Mouse (Mus musculus) heart, postnatal 36 days (tissue): ENCODE results near the gene Armc2. TPM values are rescaled to one million over a fixed set of nuclear protein-coding genes. Genes with fewer than 3 reads are reported as not detected.

Experiments
- DNase-seq, 2 experiments: peaks; one replicate each; pipeline ENCODE4 v3.0.0; 2021 to 2022
- intact Hi-C: fragments of 180-260 bp; cut with DNase I; formaldehyde crosslinking; loops from one replicate; pipeline ENCODE4 v1.15.1; 2025
- total RNA-seq, 2 experiments: library from RNA; stranded (reverse); gene quantifications; 2 replicates each; pipeline ENCODE4 v1.2.3; 2021

Armc2 gene
- 10 to 100 TPM in 1 of 2 experiments, 1 to 10 TPM in 1; 9.9 to 11.8 TPM for total RNA-seq

DNA sequence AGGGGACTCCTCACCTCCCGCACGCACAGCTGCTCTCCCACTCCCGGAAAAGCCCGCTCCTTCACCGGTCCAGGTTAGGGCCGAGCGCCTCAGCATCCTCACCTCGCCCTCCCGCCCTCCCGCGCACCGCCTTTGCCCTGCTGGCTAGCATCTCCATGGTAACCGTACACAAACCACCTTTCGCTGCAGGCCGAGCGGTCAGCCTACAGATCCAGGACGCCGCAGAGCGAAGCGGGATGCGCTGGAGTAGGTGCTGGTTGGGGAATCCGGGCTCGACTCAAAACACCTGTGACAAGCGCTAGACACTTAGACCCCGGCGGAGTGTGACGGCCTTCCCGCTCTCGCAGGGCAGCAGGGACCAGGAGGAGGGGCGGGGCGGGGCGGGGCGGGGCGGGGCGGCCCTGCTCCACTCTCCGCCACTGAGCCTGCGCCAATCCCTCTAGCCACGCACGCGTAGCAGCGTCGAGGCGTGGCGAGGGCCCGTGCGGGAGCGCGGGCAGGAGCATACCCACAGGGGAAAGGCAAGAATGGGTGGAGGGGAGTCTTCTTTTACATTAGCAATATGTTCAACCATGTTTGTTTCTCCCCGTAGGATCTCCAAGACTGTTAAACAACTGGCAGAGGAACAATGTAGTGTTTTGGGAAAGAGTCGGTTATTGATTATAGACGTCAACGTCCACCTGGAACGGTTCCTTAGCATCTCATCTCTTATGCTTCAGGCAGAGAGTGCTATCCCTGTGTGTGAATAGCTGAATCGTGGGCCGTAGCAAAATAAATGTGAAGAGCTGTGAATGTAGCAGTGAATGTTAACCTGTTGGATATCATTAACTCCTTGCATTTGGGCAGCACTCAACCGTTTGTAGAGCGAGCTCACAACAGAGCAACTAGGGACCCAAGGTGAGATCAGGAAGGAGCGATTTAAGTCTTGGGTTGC lies at the start of gene Armc2:
Gene Armc2 (minus strand): TSS at position 427 of the 934 bp plus-strand sequence.
- DNase-seq = peak; percentile 66 to 73

DNA sequence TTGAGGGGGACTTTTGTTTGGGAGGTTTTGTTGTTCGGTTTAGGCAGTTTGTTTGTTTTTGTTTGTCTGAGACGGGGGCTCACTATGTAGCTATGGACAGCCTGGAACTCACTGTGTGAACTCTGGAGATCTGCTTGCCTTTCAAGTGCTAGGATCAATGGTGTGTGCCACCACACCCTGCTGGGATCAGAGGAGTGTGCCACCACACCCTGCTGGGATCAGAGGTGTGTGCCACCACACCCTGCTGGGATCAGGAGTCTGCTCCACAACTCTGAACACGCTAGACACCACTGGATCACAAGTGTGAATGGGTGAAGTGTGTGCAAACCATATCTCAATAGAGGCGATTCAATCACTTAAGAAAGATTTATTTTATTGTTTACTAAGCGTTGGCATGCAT lies 46.2 kb upstream of the Armc2 start:
- DNase-seq = no peak
- intact Hi-C loops = no loop called here

More for the DNA sequence above, at the start of gene Armc2:
- intact Hi-C loops = no loop called here

DNA sequence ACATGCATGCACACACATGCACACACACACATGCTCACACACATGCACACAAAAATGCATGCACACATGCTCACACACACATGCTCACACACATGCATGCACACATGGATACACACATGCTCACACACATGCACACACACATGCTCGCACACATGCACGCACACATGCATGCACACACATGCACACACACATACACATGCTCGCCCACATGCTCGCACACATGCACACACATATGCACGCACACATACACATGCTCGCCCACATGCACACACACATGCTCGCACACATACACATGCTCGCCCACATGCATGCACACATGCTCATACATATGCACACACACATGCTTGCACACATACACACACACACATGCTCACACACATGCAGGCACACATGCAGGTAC lies 41.3 kb upstream of the Armc2 start:
- intact Hi-C loops = no loop called here
- DNase-seq = no peak

DNA sequence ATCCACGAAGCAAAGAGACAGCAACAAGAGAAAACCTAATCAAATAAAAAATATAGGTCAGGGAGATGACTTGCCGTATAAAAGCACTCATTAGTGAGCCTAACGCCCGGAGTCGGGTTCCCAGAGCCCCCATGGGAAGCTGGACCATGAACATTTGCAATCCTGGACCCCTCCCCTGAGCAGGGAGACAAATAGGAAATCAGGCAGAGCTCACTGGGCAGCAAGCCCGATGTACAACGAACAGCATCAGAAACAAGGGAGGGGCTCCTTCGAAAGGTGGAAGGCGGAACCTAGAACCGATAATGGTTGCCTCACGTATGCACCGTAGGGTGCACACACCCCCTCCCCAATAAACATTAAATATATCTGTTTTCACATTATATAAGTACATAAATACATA lies 39.5 kb upstream of the Armc2 start:
- DNase-seq = no peak
- intact Hi-C loops = no loop called here

DNA sequence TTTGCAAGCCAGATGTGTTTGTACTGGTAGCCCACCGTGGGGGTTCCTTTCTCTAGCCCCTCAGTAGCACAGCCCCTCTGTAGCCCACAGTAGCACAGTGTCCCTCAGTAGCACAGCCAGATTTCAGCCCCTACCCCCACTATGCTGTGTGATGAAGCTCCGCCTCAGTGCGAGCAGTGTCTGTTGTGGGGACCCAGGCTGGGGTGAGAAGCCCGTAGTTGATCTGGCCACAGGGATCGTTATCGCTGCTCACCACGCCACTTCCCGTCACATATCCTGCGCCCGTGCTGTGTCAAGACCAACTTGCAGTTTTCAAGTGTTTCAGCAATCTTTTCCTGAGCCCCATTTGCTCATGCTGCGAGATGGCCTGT lies 39.0 kb upstream of the Armc2 start:
- intact Hi-C loops = no loop called here
- no peak for DNase-seq

DNA sequence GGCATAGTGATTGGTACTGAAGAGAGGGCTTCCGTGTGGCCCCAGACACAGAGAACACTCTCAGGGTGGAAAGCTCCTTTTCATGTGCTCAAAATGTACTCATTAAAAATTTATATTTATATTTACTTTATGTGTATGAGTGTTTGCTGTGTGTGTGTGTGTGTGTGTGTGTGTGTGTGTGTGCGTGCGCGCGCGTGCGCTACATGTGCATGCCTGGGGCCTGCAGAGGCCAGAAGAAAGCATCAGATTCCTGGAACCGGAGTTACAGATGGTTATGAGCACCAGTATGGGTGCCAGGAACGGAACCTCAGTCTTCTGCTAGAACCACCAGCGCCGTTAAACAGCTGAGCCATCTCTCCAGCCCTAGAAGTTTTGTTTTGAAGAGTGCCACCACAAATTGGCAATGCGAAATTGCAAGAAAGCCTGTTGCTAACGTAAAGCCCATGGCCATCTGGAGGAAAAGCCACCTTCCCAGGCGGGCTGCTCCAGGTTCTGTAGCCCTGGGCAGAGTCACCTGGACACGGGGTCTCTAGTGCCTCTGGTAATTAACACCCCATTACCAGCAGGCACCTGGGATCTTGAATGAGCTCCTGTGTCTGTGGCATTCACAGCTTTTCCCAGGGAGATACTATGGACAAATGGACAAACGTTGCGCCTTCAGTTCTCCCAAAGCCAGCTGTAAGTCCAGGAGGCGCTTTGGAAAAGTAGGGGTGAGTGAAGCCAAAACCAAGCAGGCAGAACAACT lies 38.4 kb upstream of the Armc2 start:
- intact Hi-C loops = no loop called here
- no peak for DNase-seq

DNA sequence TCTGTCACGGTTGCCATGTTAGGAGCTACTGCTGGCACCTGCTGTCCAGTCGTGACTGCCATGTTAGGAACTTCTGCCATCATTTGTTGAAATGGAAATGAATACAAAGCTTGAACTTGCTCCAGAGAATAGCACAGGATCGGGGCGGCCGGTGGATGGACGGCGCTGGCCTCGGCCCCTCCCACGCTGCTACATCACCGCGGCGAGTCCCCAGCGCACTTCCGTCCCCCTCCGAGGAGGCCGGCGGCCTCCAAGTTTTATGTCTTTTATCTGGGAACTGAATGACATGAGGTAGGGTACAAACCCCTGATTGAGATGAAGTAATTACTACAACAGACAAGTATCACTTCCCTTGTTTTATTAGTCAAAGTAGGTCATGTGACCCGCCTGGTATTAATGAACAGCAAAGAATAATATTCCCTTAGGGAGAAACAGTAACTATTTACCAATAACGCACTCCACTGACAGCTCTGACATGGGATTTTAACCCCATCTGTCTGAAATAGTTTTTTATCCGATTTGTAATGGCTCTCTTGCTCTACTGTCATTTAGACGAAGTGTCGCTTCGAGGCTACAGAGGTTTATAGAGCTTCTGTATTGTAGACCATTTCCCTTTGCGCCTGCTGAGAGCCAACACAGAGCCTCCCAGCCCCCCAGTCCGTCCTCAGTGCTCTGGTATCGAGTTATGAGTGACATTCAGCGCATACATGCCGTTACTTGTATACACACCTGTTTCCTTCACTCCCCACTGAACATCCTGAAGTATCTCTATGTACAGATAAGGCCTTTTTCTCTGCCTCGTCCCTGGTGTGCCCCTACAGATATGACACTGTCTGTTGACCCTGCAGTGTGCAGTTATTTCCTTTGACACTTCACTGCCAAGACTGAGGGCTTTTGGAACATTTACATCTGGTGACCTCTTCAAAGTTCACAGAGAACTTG lies 37.3 kb upstream of the Armc2 start:
- intact Hi-C loops = no loop called here
- no peak for DNase-seq

DNA sequence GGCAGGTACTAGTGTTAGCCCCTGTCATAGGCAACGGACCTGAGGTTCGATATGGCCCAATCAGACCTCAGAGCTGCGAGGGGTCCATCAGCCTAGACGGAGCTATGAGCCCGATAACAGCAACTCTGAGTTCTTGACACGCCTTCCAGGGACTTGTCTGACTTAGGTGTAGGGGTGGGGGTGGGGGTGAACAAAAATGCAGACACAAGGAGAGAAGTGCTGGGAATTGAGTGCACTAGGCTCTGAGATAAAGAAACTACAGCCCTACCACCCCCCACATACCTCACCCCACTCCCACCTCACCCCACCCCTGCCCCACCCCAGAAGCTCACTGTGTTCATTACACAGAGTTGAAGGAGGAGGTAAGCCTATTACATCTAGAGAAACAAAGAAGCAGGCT lies 32.8 kb upstream of the Armc2 start:
- intact Hi-C loops = no loop called here

DNA sequence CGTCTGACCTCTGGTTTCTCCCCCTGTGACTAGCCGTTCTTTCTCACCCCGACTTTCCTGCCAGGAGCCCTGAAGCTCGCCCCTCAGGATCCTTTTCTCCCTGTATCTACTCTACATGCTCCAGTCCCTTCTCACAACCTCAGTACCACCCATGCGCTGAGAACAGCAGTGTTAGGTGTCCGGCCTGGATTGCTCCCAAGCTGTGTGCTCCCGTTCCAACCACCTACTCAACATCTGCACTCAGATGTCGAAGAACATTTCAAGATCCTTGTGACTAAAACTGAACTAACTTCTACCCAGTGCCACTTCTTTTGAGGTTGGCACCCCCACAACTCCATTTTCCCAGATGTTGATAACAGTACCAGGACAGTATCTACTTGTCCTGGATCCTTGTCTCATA lies 30.4 kb upstream of the Armc2 start:
- intact Hi-C loops = no loop called here
- DNase-seq = no peak

More for the DNA sequence above, 32.8 kb upstream of the Armc2 start:
- DNase-seq = no peak

DNA sequence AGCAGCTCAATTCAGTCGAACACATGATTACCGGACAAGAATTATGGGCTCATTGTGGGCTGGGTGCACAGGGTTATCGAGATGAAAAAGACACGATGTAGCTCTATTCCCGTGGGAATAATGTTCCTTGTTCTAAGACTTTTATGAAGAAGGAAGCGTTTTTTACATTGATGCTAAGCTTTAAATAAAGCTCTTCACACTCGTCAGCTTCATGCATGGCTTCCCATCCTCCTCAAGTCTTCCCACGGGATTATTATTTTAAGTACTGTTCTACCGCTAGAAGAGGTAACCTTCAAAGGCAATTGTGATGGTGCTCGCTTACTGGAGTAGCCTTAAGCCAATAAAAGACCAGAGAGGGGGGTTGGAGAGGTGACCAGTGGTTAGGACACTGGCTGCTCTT lies 26.3 kb upstream of the Armc2 start:
- no peak for DNase-seq
- intact Hi-C loops = no loop called here

DNA sequence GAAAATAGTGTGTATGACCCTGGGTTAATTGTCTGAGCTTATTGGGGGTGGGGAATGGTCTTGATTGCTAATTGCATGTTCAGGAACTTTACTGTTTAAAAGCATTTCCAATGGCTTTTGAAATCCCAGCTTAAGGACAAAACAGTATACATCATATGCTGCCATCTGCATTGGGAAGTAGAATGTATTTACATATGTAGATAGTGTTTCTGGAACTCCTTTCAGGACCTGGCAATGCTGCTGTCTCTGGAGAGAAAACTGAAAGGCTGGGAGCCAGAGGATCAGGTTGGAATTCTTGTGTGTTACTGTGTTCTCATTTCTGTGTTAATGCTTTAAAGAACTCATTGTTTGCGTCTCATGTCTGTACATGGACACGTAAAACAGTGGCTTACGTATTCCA lies 25.1 kb upstream of the Armc2 start:
- no peak for DNase-seq
- intact Hi-C loops = no loop called here

DNA sequence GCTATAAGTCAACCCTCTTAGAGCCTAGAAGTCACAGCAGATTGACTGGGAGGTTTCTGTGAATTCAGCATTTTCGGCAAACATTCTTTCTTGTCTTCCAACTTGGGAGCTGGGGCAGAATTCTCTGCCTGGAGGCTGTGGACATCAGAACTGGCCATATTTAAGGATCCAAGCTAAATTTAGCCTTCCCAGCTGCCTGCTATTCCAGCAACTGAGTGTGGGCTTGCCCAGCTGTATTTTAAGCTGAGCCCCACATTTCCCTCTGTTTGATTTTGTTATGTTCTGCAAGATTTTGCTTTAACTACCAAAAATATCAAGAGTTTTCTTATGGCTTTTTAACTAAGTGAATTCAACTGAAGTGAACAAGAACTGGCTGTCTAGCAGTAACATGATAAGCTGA lies 24.6 kb upstream of the Armc2 start:
- intact Hi-C loops = no loop called here
- DNase-seq = no peak

DNA sequence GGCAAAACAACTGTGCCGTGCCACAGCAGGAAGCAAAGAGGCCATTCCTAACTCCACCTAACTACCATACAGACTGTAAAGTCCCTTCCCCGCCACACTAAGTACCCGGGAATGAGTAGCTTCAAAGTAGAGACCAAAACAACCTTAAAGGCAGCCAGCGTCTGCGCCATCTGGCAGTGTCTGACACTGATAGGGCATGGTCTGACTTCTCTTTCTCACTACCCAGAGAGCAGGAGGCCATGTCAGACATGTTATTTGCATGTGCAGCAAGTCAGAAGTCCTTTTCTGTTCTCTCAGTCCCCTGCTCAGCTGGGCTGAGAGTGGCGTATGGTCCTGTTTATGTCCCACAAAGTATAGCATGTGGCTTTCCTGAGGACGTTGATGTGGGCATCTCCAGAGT lies 23.8 kb upstream of the Armc2 start:
- no peak for DNase-seq

DNA sequence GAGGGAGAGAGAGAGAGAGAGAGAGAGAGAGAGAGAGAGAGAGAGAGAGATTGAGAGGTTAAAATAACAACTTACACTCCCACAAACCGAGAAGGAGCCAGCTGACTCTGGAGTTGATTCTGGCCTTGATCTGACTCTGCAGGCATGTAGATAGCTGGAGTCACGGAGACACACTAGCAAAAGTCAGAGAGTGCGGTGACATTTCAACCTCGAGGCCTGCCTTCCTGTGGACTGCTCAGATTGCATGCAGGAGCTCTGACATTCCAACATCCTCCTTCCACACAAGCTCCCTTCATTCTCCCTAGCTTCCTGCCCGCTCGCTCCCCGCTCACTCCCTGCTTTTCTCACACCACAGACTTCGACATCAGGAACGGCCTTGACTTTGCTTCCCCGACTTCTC lies 20.3 kb upstream of the Armc2 start:
- DNase-seq = no peak
- intact Hi-C loops = no loop called here

More for the DNA sequence above, 23.8 kb upstream of the Armc2 start:
- intact Hi-C loops = no loop called here

DNA sequence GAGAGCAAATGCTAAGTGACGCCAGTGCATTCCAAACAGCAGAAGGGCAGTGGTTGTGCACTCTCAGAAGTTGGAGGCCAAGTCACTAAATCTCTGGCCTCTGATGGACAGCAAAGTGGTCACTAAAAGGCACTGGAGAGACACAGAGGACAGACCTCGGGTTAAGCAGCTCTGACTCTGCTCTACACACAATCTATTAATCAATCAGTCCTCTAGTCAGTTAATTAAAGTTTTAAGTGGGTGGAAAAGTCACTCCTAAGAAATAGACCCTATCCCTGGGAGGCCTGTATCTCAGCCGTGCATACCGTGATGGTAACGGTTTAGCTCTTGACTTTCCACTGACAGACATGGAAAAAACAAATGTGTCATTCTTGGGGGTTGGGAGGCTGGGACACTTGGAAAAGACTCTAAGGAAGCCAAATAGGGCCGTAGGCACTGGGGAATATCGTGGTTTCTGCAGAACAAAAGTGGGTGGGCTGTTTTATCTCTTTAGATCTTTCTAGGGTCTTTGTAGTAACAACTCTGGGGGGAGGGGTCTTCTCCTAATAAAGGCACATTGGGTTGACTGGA lies 19.1 kb upstream of the Armc2 start:
- no peak for DNase-seq

DNA sequence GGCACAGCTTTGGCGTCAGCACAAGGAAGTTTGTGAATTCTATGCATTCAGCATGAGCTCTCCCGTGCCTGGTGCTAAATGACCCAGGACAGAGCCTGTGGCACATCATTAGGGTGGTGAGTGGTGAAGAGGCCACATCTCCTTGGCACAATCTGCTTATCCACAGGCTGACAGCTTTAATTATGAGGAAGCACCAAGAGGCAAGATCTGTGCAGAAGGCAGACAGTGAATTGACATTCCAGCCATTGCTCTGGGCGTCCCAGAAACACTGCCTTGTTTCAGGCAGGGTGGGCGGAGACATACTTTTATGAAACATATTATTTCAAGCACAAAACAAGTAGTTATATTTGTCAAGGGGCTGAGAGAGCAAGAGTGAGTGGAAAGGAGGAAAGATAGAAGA lies 18.6 kb upstream of the Armc2 start:
- no peak for DNase-seq
- intact Hi-C loops = no loop called here

More for the DNA sequence above, 19.1 kb upstream of the Armc2 start:
- intact Hi-C loops = no loop called here

DNA sequence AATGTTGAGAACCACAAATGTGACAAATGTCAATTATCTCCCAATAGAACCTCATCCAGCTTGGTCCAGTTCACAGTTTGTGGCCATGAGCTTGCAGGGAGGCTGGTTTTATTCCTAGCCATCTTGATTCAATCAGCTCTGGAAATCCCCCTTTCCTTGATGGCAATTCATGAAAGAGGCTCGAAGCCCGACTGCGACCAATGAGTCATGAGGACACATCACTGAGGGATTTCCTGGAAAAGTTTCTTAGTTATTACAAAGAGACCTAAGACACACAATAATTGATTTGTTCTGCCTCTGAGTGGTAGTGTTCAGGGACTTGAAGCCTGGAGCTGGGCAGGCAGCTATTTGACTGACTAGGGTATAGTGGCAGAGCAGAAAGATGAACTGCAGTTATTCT lies 15.3 kb upstream of the Armc2 start:
- no peak for DNase-seq
- intact Hi-C loops = loop anchor here (5.0 kb wide), 2 partner anchors 96 to 201 kb away; no protein-coding TSS in a partner anchor

DNA sequence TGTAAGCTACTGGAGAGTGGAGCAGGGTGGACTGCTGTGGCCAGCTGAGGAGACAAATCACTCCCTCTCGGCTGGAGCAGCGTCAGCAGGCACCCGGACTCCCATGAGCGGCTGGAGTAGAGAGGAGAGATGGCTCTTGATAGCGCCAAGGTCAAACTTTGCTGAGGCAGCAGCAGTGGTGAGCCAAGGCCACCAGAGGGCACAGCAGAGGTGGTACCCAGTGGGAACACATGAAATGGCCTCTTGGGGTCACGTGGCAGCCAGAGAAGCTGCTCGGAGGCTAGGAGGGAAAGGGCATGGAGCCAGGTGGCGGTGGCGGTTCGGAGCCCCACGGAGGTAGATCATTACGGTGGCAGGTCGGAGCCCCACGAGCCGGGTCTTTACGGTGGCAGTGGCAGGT lies 12.8 kb upstream of the Armc2 start:
- DNase-seq = peak; percentile 82 to 84
- intact Hi-C loops = loop anchor here (2.0 to 5.0 kb wide), 5 partner anchors 50 to 260 kb away; partner anchors contain the start of gene Foxo3

DNA sequence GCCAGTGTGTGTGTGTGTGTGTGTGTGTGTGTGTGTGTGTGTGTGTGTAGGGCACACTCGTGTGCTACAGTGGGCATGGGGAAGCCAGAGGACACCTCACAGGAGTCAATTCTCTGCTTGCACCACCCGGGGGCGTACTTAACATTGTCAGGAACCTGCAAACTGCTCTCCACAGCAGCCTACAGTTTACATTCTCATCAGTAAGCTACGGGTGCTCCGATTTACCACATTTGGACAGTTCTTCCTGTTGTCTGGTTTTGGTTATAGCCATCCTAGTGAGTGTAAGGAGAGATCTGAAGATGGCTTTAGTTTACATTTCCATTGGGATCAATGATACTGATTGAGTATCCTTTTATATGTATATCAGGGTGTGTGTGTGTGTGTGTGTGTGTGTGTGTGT lies 11.3 kb upstream of the Armc2 start:
- intact Hi-C loops = no loop called here
- DNase-seq = no peak

DNA sequence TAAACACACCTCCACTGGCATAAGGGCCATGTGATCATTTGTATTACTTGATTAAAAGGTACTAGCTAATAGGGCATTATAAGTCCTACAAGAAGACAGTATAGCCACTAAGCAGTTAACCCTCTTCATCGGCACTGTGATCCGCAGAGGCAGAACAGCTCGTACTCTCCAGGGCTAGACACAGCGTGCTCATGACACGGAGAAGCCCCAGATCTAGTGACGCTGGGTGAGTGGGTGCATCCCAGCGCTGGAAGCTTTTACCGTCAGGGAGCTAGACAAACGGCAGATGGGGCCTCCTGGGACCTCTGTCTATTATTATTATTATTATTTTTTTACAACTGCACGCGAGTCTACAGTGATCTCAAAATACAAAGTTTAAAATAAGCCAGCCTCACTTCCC lies 9.1 kb upstream of the Armc2 start:
- intact Hi-C loops = no loop called here

More for the DNA sequence above, 9.1 kb upstream of the Armc2 start:
- DNase-seq = no peak
